Mouse (Mus musculus) brown adipose tissue, adult 24 weeks (tissue): ENCODE results near the gene Mettl6. TPM values are rescaled to one million over a fixed set of nuclear protein-coding genes. Genes with fewer than 3 reads are reported as not detected.

Experiments used
- H3K27ac ChIP-seq: fragments of 200-500 bp; replicated peaks from 2 replicates; pipeline ENCODE4 v1.5.1; 2012; ENCODE audit warnings: low read depth, mild to moderate bottlenecking, low read length
- H3K4me1 ChIP-seq: fragments of 200-500 bp; 2 replicates; pipeline ENCODE4 v1.6.1; 2012; ENCODE audit warnings: low read length, mixed read lengths; ENCODE audit not compliant: control insufficient read depth, insufficient read depth, insufficient read length
- H3K4me3 ChIP-seq: fragments of 200-500 bp; 2 replicates; pipeline ENCODE4 v1.5.1; 2012; ENCODE audit warnings: low read depth, mild to moderate bottlenecking, low read length, moderate library complexity; ENCODE audit not compliant: insufficient read depth
- polyA plus RNA-seq: library from polyadenylated mRNA; stranded (reverse); fragments of >200 nt; gene quantifications from 2 replicates; pipeline ENCODE4 v1.2.4, GENCODE M21; 2012; ENCODE audit not compliant: missing spikeins, insufficient read depth, insufficient read length

Gene Mettl6
- 16.9 TPM in 2 replicates for polyA plus RNA-seq

DNA sequence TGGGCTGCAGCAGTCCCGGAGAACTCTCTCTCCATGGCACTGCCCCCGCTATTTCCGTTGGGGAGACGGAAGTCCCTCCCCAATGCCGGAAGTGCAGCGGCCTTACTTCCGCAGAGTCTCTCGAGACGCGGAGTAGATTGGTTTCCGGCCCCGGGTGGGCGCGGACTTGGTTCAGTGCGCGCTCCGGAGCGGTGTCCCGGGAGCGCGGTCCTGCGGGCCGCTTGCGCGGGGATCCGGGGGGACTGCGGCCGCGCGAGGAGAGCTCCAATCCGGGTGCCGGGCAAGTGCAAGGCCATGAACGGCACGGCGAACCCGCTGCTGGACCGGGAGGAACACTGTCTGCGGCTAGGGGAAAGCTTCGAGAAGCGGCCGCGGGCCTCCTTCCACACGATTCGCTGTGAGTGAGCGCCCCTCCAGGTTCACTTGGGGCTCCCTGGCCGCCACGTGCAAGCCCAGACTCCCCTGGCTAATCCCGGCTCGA, at the start of gene Mettl6:
Gene Mettl6 (minus strand): TSS at position 66 of the 481 bp plus-strand sequence.
- Histone ChIP-seq H3K4me1 (peaks cover 9% of the 10 kb centered on the region), H3K4me3 (peak within 1 kb of the TSS; percentile 94), H3K27ac (peak within 1 kb of the TSS; percentile 73)

DNA sequence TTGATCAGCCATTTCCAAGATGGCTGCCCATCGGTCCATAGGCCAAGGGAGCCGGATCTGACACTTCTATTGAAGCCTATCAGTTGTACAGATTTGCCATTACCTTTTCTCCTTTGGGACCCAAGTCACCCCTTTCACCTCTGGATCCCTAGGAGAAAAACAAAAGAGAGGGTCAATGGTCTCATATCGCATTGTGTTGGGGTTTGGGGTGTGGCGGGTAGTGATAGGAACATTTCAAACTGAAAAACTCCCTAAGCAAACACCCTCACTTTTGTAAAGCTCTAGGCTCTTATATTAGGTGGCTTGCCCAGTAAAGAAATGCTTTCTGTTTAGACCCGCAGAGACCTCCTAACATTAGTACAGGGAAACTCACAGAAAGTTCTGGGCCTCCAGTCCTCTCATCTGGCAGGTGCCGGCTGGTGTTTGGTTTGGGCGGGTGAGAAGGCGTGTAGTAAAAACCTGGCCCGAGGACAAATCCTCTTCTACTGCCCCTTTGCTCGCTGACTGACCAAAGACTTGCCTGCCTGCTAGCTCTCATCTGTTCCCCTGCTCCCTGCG, 49.1 kb upstream of the Mettl6 start:
- Histone ChIP-seq H3K27ac (no peak overlapping the region), H3K4me3 (no peak overlapping the region), H3K4me1 (no peaks in the 10 kb centered on the region)

- Histone ChIP-seq H3K4me3 (no peak overlapping the region), H3K27ac (no peak overlapping the region), H3K4me1 (no peaks in the 10 kb centered on the region)
Observed at GRCm38 (mm10) chr14:31537298-31537697, 42.5 kb upstream of the Mettl6 start.

GRCm38 (mm10) chr14:31532656-31533055, 37.8 kb upstream of the Mettl6 start:
- no peak overlapping the region for H3K4me3 ChIP-seq
- H3K27ac ChIP-seq: no peak overlapping the region
- H3K4me1 ChIP-seq: peaks cover 10% of the 10 kb centered on the region; the same call in 1 of the 2 replicates

GRCm38 (mm10) chr14:31531506-31532148, 36.8 kb upstream of the Mettl6 start:
- peaks cover 10% of the 10 kb centered on the region; the same call in 1 of the 2 replicates for H3K4me1 ChIP-seq
- H3K27ac ChIP-seq: peak overlapping the region; percentile 70
- no peak overlapping the region for H3K4me3 ChIP-seq

DNA sequence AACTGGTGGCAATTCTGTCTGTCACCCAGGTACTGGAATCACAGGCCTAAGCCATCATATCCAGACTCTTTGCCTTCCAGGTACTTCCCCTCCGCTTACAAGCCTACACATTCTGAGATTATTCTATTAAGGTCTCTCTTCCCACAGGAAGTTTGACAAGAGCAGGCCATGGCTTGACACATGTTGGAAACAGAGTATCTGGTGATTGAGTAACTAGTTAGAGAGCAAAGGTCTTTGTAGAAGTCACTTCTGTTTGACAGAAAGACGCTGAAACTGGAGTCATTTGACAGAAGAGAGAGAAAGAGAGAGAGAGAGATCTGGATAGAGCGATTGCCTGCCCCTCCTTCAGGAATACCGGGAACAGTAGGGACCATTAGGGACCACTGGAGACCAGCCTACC, 36.0 kb upstream of the Mettl6 start:
- Histone ChIP-seq H3K4me1 (peaks cover 10% of the 10 kb centered on the region; the same call in 1 of the 2 replicates), H3K4me3 (no peak overlapping the region), H3K27ac (peak overlapping the region; percentile 70)

GRCm38 (mm10) chr14:31525040-31525810, 30.4 kb upstream of the Mettl6 start:
- no peaks in the 10 kb centered on the region for H3K4me1 ChIP-seq
- H3K4me3 ChIP-seq: no peak overlapping the region
- no peak overlapping the region for H3K27ac ChIP-seq

GRCm38 (mm10) chr14:31521318-31521717, 26.5 kb upstream of the Mettl6 start:
- Histone ChIP-seq H3K4me1 (no peaks in the 10 kb centered on the region), H3K27ac (no peak overlapping the region), H3K4me3 (no peak overlapping the region)

DNA sequence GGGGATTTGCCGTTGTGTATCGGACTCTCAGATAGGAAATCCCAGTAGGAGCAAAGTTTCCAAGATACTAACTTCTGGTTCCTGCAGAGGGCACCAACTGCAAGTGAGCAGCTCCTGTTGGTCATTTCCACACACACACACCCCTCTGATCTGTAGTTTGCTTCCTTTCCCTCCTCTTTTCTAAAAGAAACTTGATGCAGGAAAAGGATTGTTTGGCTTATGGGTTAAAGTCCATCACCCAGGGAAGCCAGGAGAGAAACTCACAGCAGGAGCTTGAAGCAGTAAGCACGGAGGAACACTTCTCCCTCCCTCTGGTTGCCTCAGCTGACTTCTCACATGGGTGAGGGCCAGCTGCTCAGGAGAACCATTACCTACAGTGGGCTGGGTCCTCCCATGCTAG, 24.3 kb upstream of the Mettl6 start:
- Histone ChIP-seq H3K27ac (no peak overlapping the region), H3K4me3 (no peak overlapping the region), H3K4me1 (no peaks in the 10 kb centered on the region)

- no peak overlapping the region for H3K4me3 ChIP-seq
- H3K4me1 ChIP-seq: peaks cover 2% of the 10 kb centered on the region; the same call in 1 of the 2 replicates
- H3K27ac ChIP-seq: no peak overlapping the region
Observed at GRCm38 (mm10) chr14:31515895-31516294, 21.1 kb upstream of the Mettl6 start.

DNA sequence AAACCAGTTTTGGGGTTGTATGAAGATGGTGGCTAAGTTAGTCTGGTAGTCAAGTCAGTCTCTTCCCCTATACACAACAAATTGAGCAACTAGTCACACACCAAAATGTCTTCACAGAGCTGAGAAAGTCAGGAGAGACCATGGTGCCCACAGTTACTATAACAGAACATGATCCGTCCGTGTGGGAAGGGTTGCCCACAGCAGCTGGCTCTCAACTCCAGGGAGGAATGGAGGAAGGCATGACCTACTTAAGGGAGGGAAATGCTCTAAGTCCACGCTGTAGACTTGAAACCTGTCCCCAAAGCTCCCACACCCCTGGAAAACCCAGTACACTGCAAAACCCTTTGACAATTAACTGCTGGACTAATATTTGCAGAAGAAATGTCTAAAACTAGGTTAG, 15.5 kb upstream of the Mettl6 start:
- Histone ChIP-seq H3K4me1 (peaks cover 9% of the 10 kb centered on the region), H3K27ac (0 out of 2 replicates have a peak overlapping the region, but pooled peaks have one; percentile 3)

GRCm38 (mm10) chr14:31509911-31510310, 15.1 kb upstream of the Mettl6 start:
- Histone ChIP-seq H3K4me1 (peaks cover 9% of the 10 kb centered on the region), H3K27ac (0 out of 2 replicates have a peak overlapping the region, but pooled peaks have one; percentile 3), H3K4me3 (no peak overlapping the region)

More for the DNA sequence above, 15.5 kb upstream of the Mettl6 start:
- no peak overlapping the region for H3K4me3 ChIP-seq

DNA sequence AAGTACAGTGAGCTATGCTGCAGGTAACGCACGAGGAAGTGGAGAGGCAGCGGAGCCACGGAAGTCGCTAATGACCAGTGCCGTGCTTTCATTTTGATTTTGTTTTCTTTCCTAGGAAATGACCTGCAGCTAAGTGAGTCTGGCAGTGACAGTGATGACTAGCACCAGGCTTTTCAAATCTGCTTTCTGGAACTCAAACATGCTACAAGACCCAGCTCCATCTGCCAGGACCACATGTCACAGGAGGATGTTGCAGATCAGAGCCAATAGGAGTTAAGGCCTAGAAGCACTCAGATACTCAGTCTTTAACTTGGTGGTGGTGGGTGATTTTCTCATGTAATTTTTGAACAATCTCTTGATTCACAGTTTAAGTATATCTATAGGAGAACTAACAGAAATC, 11.6 kb upstream of the Mettl6 start:
- H3K4me1 ChIP-seq: peaks cover 9% of the 10 kb centered on the region
- H3K4me3 ChIP-seq: no peak overlapping the region

DNA sequence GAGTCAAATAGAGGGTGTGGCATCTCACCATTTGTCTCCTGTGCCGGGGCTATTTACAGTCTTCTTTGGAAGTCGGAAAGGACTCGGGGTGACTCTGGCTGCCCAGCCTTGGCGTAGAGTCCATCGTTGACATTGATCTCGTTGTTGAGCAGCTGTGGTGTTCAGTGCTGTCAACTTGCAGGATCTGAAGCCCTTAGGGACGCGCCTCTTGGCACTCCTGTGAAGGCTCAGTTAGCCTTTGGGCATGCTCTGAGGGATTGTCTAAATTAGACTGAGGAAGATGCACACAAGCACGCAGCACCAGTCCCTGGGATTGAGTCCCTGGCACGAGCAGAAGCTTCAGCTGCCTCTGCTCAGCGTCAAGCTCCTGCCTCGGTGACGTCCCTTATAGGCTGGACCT, 8.6 kb upstream of the Mettl6 start:
- Histone ChIP-seq H3K4me1 (no peaks in the 10 kb centered on the region; the same call in 1 of the 2 replicates), H3K4me3 (no peak overlapping the region), H3K27ac (no peak overlapping the region)

More for the DNA sequence above, 11.6 kb upstream of the Mettl6 start:
- no peak overlapping the region for H3K27ac ChIP-seq

DNA sequence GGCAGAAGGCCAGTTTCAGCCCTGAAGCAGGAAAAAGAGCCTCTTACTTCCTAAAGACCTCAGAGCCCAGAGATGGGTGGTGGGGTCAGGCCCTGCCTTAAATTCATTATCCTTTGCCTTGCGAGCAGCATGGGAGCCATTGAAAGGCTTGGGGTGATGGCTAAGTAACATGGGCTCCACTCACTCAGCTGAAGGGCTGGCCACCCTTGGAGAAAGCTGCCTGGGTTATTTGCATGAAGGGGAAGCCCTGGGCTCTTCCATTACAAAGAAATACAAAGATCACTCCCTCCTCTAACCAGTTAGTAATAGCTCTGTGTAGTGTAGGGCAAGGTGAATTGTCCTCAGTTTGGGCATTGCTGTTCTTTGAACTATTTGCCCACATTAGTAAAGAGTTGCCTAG, 4.7 kb upstream of the Mettl6 start:
- Histone ChIP-seq H3K27ac (no peak overlapping the region), H3K4me3 (no peak overlapping the region), H3K4me1 (peaks cover 9% of the 10 kb centered on the region)
